Mouse (Mus musculus) MEL (cell line): ENCODE measurements around the gene Pde3a. TPM values are rescaled to one million over a fixed set of nuclear protein-coding genes. Genes with fewer than 3 reads are reported as not detected.

Experiments
- DNase-seq: peaks from one replicate; pipeline ENCODE4 v3.0.0; 2011; ENCODE audit warnings: low read depth, low spot score
- H3K27ac ChIP-seq: 2 replicates; pipeline ENCODE4 v1.5.1; 2012; ENCODE audit warnings: low read depth, mild to moderate bottlenecking, control low read depth, low read length, moderate library complexity; ENCODE audit not compliant: control insufficient read depth
- H3K27me3 ChIP-seq, 2 experiments: fragments of 150-350 bp in 1 of 2; sonication (generic) in 1 of 2; 2 replicates each; pipeline ENCODE4 v1.6.1; 2012; ENCODE audit warnings: low read length in 2 of 2, mild to moderate bottlenecking in 2 of 2, improper control_type of control experiment in 1 of 2, moderate library complexity in 1 of 2; ENCODE audit not compliant: insufficient read depth in 2 of 2, control insufficient read depth in 1 of 2
- H3K36me3 ChIP-seq, 2 experiments: 2 replicates each; pipeline ENCODE4 v1.6.1; 2012 to 2014; ENCODE audit warnings: low read length in 2 of 2, improper control_type of control experiment in 1 of 2, inconsistent platforms in 1 of 2, mild to moderate bottlenecking in 1 of 2; ENCODE audit not compliant: insufficient read depth in 2 of 2, control insufficient read depth in 1 of 2
- H3K4me1 ChIP-seq, 2 experiments: fragments of 150-350 bp in 1 of 2; sonication (generic) in 1 of 2; 2 replicates each; pipeline ENCODE4 v1.6.1; 2012; ENCODE audit warnings: low read length in 2 of 2, improper control_type of control experiment in 1 of 2, mild to moderate bottlenecking in 1 of 2; ENCODE audit not compliant: insufficient read depth in 2 of 2, control insufficient read depth in 1 of 2
- H3K4me3 ChIP-seq, 2 experiments: fragments of 150-350 bp in 1 of 2; sonication (generic) in 1 of 2; 2 replicates each; pipeline ENCODE4 v1.5.1; 2012; ENCODE audit warnings: low read depth in 2 of 2, low read length in 2 of 2, mild to moderate bottlenecking in 2 of 2, moderate library complexity in 2 of 2, control low read depth in 1 of 2, improper control_type of control experiment in 1 of 2; ENCODE audit not compliant: control insufficient read depth in 1 of 2, insufficient read depth in 1 of 2
- H3K79me2 ChIP-seq: 2 replicates; pipeline ENCODE4 v1.6.1; 2012; ENCODE audit warnings: mild to moderate bottlenecking, low read length, moderate library complexity; ENCODE audit not compliant: control insufficient read depth, poor library complexity, insufficient read depth
- H3K9ac ChIP-seq: 2 replicates; pipeline ENCODE4 v1.6.1; 2012; ENCODE audit warnings: low read depth, mild to moderate bottlenecking, control low read depth, low read length, moderate library complexity; ENCODE audit not compliant: control insufficient read depth, poor library complexity, severe bottlenecking
- H3K9me3 ChIP-seq: fragments of 150-350 bp; sonication (generic); replicated peaks from 2 replicates; pipeline ENCODE4 v1.6.1; 2012; ENCODE audit warnings: mild to moderate bottlenecking, low read length, improper control_type of control experiment, moderate library complexity; ENCODE audit not compliant: insufficient read depth
- BHLHE40 ChIP-seq: IDR thresholded peaks from 2 replicates; pipeline ENCODE4 v1.6.1; 2012; ENCODE audit warnings: low read depth, mild to moderate bottlenecking, inconsistent platforms, low read length, improper control_type of control experiment, borderline replicate concordance
- CHD1 ChIP-seq: IDR thresholded peaks from 2 replicates; pipeline ENCODE4 v1.6.1; 2012; ENCODE audit warnings: low read depth, mild to moderate bottlenecking, inconsistent platforms, low read length, improper control_type of control experiment
- CHD2 ChIP-seq: IDR thresholded peaks from 2 replicates; pipeline ENCODE4 v1.6.1; 2011; ENCODE audit warnings: low read length, improper control_type of control experiment
- ELF1 ChIP-seq: IDR thresholded peaks from 2 replicates; pipeline ENCODE4 v1.6.1; 2014; ENCODE audit warnings: low read depth, mild to moderate bottlenecking, inconsistent platforms, low read length, improper control_type of control experiment, moderate library complexity
- EP300 ChIP-seq, 2 experiments: IDR thresholded peaks; 2 replicates each; pipeline ENCODE4 v1.6.1; 2011; ENCODE audit warnings: improper control_type of control experiment in 2 of 2, low read length in 2 of 2, low read depth in 1 of 2, mild to moderate bottlenecking in 1 of 2
- ETS1 ChIP-seq: IDR thresholded peaks from 2 replicates; pipeline ENCODE4 v1.6.1; 2012; ENCODE audit warnings: low read depth, mild to moderate bottlenecking, inconsistent platforms, low read length, improper control_type of control experiment, moderate library complexity
- GABPA ChIP-seq: IDR thresholded peaks from 2 replicates; pipeline ENCODE4 v1.6.1; 2012; ENCODE audit warnings: low read depth, mild to moderate bottlenecking, inconsistent platforms, low read length, improper control_type of control experiment, moderate library complexity
- HCFC1 ChIP-seq: IDR thresholded peaks from 2 replicates; pipeline ENCODE4 v1.6.1; 2012; ENCODE audit warnings: low read depth, mild to moderate bottlenecking, inconsistent platforms, low read length, improper control_type of control experiment, moderate library complexity
- KAT2A ChIP-seq: conservative IDR thresholded peaks from 2 replicates; pipeline ENCODE4 v1.6.1; 2012; ENCODE audit warnings: low read depth, low read length, improper control_type of control experiment, inconsistent platforms
- MAFK ChIP-seq: IDR thresholded peaks from 2 replicates; pipeline ENCODE4 v1.6.1; 2011; ENCODE audit warnings: low read depth, mild to moderate bottlenecking, low read length, improper control_type of control experiment, borderline replicate concordance
- MAZ ChIP-seq: IDR thresholded peaks from 2 replicates; pipeline ENCODE4 v1.6.1; 2012; ENCODE audit warnings: low read depth, mild to moderate bottlenecking, inconsistent platforms, low read length, improper control_type of control experiment
- MYB ChIP-seq: IDR thresholded peaks from 2 replicates; pipeline ENCODE4 v1.6.1; 2011; ENCODE audit warnings: mild to moderate bottlenecking, low read depth, low read length, improper control_type of control experiment
- MYC ChIP-seq: IDR thresholded peaks from 2 replicates; pipeline ENCODE4 v1.6.1; 2011; ENCODE audit warnings: low read depth, mild to moderate bottlenecking, low read length, improper control_type of control experiment, moderate library complexity
- NRF1 ChIP-seq: IDR thresholded peaks from 2 replicates; pipeline ENCODE4 v1.6.1; 2014; ENCODE audit warnings: low read depth, mild to moderate bottlenecking, inconsistent platforms, low read length, improper control_type of control experiment, moderate library complexity; ENCODE audit not compliant: poor library complexity, insufficient read depth, severe bottlenecking
- POLR2A ChIP-seq, 2 experiments: IDR thresholded peaks; 2 replicates each; pipeline ENCODE4 v1.6.1; 2011 to 2012; ENCODE audit warnings: low read length in 2 of 2, mild to moderate bottlenecking in 2 of 2, control low read depth in 1 of 2, improper control_type of control experiment in 1 of 2, low read depth in 1 of 2, moderate library complexity in 1 of 2; ENCODE audit not compliant: control insufficient read depth in 1 of 2, insufficient read depth in 1 of 2, poor library complexity in 1 of 2
- POLR2AphosphoS2 ChIP-seq: IDR thresholded peaks from 2 replicates; pipeline ENCODE4 v1.6.1; 2011; ENCODE audit warnings: low read length, improper control_type of control experiment
- RAD21 ChIP-seq: IDR thresholded peaks from 2 replicates; pipeline ENCODE4 v1.6.1; 2011; ENCODE audit warnings: mild to moderate bottlenecking, low read depth, low read length, improper control_type of control experiment
- RCOR1 ChIP-seq: IDR thresholded peaks from 2 replicates; pipeline ENCODE4 v1.6.1; 2012; ENCODE audit warnings: low read depth, mild to moderate bottlenecking, inconsistent platforms, low read length, improper control_type of control experiment
- SMC3 ChIP-seq: IDR thresholded peaks from 2 replicates; pipeline ENCODE4 v1.6.1; 2011; ENCODE audit warnings: low read depth, low read length, improper control_type of control experiment
- TAL1 ChIP-seq: IDR thresholded peaks from 2 replicates; pipeline ENCODE4 v1.6.1; 2012; ENCODE audit warnings: mild to moderate bottlenecking, inconsistent platforms, low read length, moderate library complexity, mixed read lengths
- ZC3H11A ChIP-seq: IDR thresholded peaks from 2 replicates; pipeline ENCODE4 v1.6.1; 2012; ENCODE audit warnings: low read depth, mild to moderate bottlenecking, inconsistent platforms, low read length, improper control_type of control experiment
- ZKSCAN1 ChIP-seq: IDR thresholded peaks from 2 replicates; pipeline ENCODE4 v1.6.1; 2012; ENCODE audit warnings: low read depth, mild to moderate bottlenecking, inconsistent platforms, low read length, improper control_type of control experiment, moderate library complexity
- ZMIZ1 ChIP-seq: IDR thresholded peaks from 2 replicates; pipeline ENCODE4 v1.6.1; 2012; ENCODE audit warnings: low read depth, mild to moderate bottlenecking, inconsistent platforms, low read length, improper control_type of control experiment, moderate library complexity
- ZNF384 ChIP-seq: IDR thresholded peaks from 2 replicates; pipeline ENCODE4 v1.6.1; 2012; ENCODE audit warnings: low read depth, mild to moderate bottlenecking, inconsistent platforms, low read length, improper control_type of control experiment
- polyA plus RNA-seq, 2 experiments: library from polyadenylated mRNA; stranded (reverse) in 1 of 2; unstranded in 1 of 2; fragments of >175 nt in 1 of 2; fragments of >200 nt in 1 of 2; gene quantifications; 2 replicates each; pipeline versions ENCODE4 v1.2.1 to v1.2.4; 2012; ENCODE audit warnings: low replicate concordance in 2 of 2, low read depth in 1 of 2; ENCODE audit not compliant: insufficient read length in 2 of 2, insufficient read depth in 1 of 2, missing spikeins in 1 of 2
- total RNA-seq: library from RNA; depleted of rRNA; stranded (reverse); fragments of 300-350 nt; gene quantifications from 2 replicates; pipeline ENCODE4 v1.2.3, GENCODE M21; 2012

The Pde3a gene
- total and polyA plus RNA-seq, 3 experiments, result not detected

GRCm38 (mm10) chr6:141348542-141348941, 99.5 kb downstream of the Pde3a start:
- H3K79me2 ChIP-seq, result no peaks in the 10 kb centered on the region
- no peaks in the 10 kb centered on the region for H3K4me1 ChIP-seq
- no peak overlapping the region for H3K4me3 ChIP-seq
- TF ChIP-seq ZKSCAN1 (no peak), RAD21 (no peak), ZMIZ1 (no peak), MYC (no peak), TAL1 (no peak), POLR2A (IDR thresholded peaks at IDR 0.05; ENCODE audit: control insufficient read depth in 1 of 2, insufficient read depth in 1 of 2, low read depth in 1 of 2, low read length in 2 of 2, poor library complexity in 1 of 2) (no peak), BHLHE40 (no peak), KAT2A (no peak), POLR2AphosphoS2 (no peak), HCFC1 (no peak), NRF1 (no peak), CHD2 (no peak), CHD1 (no peak), ZNF384 (no peak)
- H3K27me3 ChIP-seq, result no peaks in the 10 kb centered on the region
- no peak for DNase-seq
- no peak overlapping the region for H3K9ac ChIP-seq
- no peak overlapping the region for H3K27ac ChIP-seq
- no peaks in the 10 kb centered on the region for H3K9me3 ChIP-seq
- no peaks in the 10 kb centered on the region for H3K36me3 ChIP-seq

- TF ChIP-seq RCOR1 (no peak), MAZ (no peak), SMC3 (no peak), ZNF384 (no peak), POLR2AphosphoS2 (no peak), GABPA (no peak), EP300 (IDR thresholded peaks at IDR 0.05; ENCODE audit: low read depth in 1 of 2, low read length in 2 of 2) (no peak), MAFK (no peak), TAL1 (no peak), ELF1 (no peak), ZMIZ1 (no peak), KAT2A (no peak), CHD2 (no peak), ZC3H11A (no peak), ETS1 (no peak), MYB (no peak)
- no peaks in the 10 kb centered on the region for H3K79me2 ChIP-seq
Observed at GRCm38 (mm10) chr6:141350261-141350660, 101.2 kb downstream of the Pde3a start.

More at GRCm38 (mm10) chr6:141350261-141350660, 101.2 kb downstream of the Pde3a start:
- Histone ChIP-seq H3K9me3 (no peaks in the 10 kb centered on the region), H3K9ac (no peak overlapping the region), H3K4me3 (no peak overlapping the region), H3K4me1 (no peaks in the 10 kb centered on the region), H3K27ac (no peak overlapping the region), H3K36me3 (no peaks in the 10 kb centered on the region), H3K27me3 (no peaks in the 10 kb centered on the region)
- no peak for DNase-seq
